Comparison of ENCODE assay signal across 30 mouse cellular contexts in the genomic region with DNA sequence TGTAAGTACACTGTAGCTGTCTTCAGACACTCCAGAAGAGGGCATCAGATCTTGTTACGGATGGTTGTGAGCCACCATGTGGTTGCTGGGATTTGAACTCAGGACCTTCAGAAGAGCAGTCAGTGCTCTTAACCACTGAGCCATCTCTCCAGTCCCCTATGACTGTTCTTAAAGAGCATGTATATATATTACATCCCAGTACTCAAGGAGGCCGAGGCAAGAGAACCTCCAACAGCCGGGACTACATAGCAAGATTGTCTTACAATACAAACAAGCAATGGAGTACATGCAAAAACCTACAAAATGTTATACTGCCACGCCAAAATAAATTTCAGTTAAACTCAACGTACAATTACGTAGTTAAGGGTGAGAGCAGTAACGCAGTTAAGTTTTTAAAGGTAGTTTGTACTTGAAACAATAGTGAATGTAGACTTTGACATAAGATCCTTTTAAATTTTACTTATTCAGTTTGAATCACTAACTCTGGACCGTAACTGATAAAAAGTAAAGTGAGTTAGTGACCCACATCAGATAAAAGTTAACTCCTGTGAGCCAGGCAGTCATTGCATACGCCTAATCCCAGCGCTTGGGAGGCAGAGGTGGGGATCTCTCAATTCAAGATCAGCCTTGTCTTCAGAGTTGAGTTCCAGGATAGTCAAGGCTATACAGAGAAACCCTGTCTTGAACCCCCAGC. TPM values are rescaled to one million over a fixed set of nuclear protein-coding genes. Genes with fewer than 3 reads are reported as not detected.
A peak's percentile ranks its signal among the peaks of the same experiment; 100 is the strongest.
DNase-seq lines count a peak whose midpoint lies in the region; ATAC-seq and TF ChIP-seq lines count a peak whose summit lies in the region.
"Had no signal": no experiment of that assay in that cellular context is flagged by ENCODE, and none has a peak within 500 bp of the region (broad histone marks: within the 10 kb centered on the region; RNA-seq: fewer than 3 reads in every experiment).

No protein-coding gene starts in this region.

- TF ChIP-seq CTCF in liver, postnatal 0 days (IDR thresholded peaks at IDR 0.05; ENCODE audit: low read depth) = no peak

- H3K4me3 ChIP-seq in liver, embryonic 11.5 days (ENCODE audit: low read depth, low read length) = 0 out of 2 replicates have a peak overlapping the region, but pooled peaks have one; percentile 6
- no peak overlapping the region for H3K4me3 ChIP-seq in liver, embryonic 12.5 days
- no peak overlapping the region for H3K4me3 ChIP-seq in liver, postnatal 0 days (ENCODE audit: low read depth, low read length)
- H3K4me3 ChIP-seq: forebrain, embryonic 13.5 days; gastrocnemius, adult 2 months; heart, adult 2 months; heart, embryonic 13.5 days; hindbrain, embryonic 15.5 days; layer of hippocampus, adult 2 months; left cerebral cortex, adult 2 months; limb, embryonic 12.5 days; neural tube, embryonic 15.5 days had no signal

- ATAC-seq in liver, embryonic 11.5 days (replicated peaks; ENCODE audit: low FRiP score) = 0 out of 2 replicates have a peak, but pooled peaks have one; percentile 3
- no peak for ATAC-seq in liver, embryonic 12.5 days
- ATAC-seq in liver, postnatal 0 days = 0 out of 2 replicates have a peak, but pooled peaks have one; percentile 17
- ATAC-seq: forebrain, embryonic 13.5 days; lung, postnatal 0 days had no signal

- 69% methylated on average over 9 of the region's 10 CpGs for WGBS in liver, embryonic 11.5 days
- 64% methylated on average over 10 of the region's 10 CpGs for WGBS in liver, embryonic 12.5 days (ENCODE audit: insufficient replicate concordance)
- 77% methylated on average over 9 of the region's 10 CpGs for WGBS in liver, postnatal 0 days (ENCODE audit: insufficient replicate concordance)

- peaks cover 41% of the 10 kb centered on the region for H3K36me3 ChIP-seq in liver, embryonic 11.5 days (ENCODE audit: control insufficient read depth, insufficient read depth, low read length)
- peaks cover 87% of the 10 kb centered on the region for H3K36me3 ChIP-seq in liver, embryonic 12.5 days
- peaks cover 54% of the 10 kb centered on the region for H3K36me3 ChIP-seq in liver, postnatal 0 days (replicated peaks; ENCODE audit: insufficient read depth, low read length)

- peaks cover 16% of the 10 kb centered on the region for H3K4me1 ChIP-seq in liver, embryonic 11.5 days (replicated peaks; ENCODE audit: control insufficient read depth, insufficient read depth, low read length)
- H3K4me1 ChIP-seq in liver, embryonic 12.5 days = peaks cover 37% of the 10 kb centered on the region
- no peaks in the 10 kb centered on the region for H3K4me1 ChIP-seq in liver, postnatal 0 days (ENCODE audit: insufficient read depth)
- H3K4me1 ChIP-seq: heart, embryonic 13.5 days; hindbrain, embryonic 15.5 days; limb, embryonic 12.5 days; neural tube, embryonic 15.5 days had no signal

- peak overlapping the region; percentile 40; the same call in 1 of the 2 replicates for H3K9ac ChIP-seq in liver, embryonic 11.5 days (ENCODE audit: low read depth, low read length)
- no peak overlapping the region for H3K9ac ChIP-seq in liver, embryonic 12.5 days
- no peak overlapping the region for H3K9ac ChIP-seq in liver, postnatal 0 days (replicated peaks)
- H3K9ac ChIP-seq: forebrain, embryonic 13.5 days; heart, embryonic 13.5 days; hindbrain, embryonic 15.5 days; limb, embryonic 12.5 days; neural tube, embryonic 15.5 days had no signal

- DNase-seq in liver, embryonic 11.5 days (ENCODE audit: low spot score) = no peak
- no peak for DNase-seq in liver
- DNase-seq in liver, postnatal 0 days = no peak
- no peak for DNase-seq in embryo, embryonic 9.5 days (ENCODE audit: extremely low spot score)
- no peak for DNase-seq in right cerebral cortex, adult 18-20 months
- DNase-seq in frontal cortex, postnatal 25 days (ENCODE audit: low spot score in 2 of 2) = no peak
- DNase-seq: adrenal gland, postnatal 14 days; cerebellum, adult 18-20 months; cerebellum, postnatal 14 days; gastrocnemius, adult 2 months; heart, adult 2 months; heart, postnatal 10 days; kidney, adult 11 months; kidney, postnatal 36 days; lung, adult 18-20 months; lung, postnatal 4 days; midbrain, embryonic 14.5 days; retina, postnatal 1 day; right cerebral cortex, postnatal 25 days; spleen, adult 18-20 months had no signal

- peak overlapping the region; percentile 53 for H3K4me2 ChIP-seq in liver, embryonic 11.5 days
- peak overlapping the region; percentile 47 for H3K4me2 ChIP-seq in liver, embryonic 12.5 days
- H3K4me2 ChIP-seq in liver, postnatal 0 days (ENCODE audit: low read depth, low read length) = peak overlapping the region; percentile 32; the same call in 1 of the 2 replicates
- H3K4me2 ChIP-seq: forebrain, embryonic 13.5 days; heart, embryonic 13.5 days; hindbrain, embryonic 15.5 days; limb, embryonic 12.5 days; neural tube, embryonic 15.5 days had no signal

- H3K27ac ChIP-seq in liver, embryonic 11.5 days (ENCODE audit: low read depth, low read length) = peak overlapping the region; percentile 61
- peak overlapping the region; percentile 72 for H3K27ac ChIP-seq in liver, embryonic 12.5 days
- H3K27ac ChIP-seq in liver, postnatal 0 days (ENCODE audit: low read depth) = peak overlapping the region; percentile 34; the same call in 1 of the 2 replicates
- H3K27ac ChIP-seq: forebrain, embryonic 13.5 days; gastrocnemius, adult 2 months; heart, adult 2 months; heart, embryonic 13.5 days; hindbrain, embryonic 15.5 days; layer of hippocampus, adult 2 months; left cerebral cortex, adult 2 months; limb, embryonic 12.5 days; neural tube, embryonic 15.5 days had no signal

- no peak for TF ChIP-seq EP300 in liver, postnatal 0 days (IDR thresholded peaks at IDR 0.05; ENCODE audit: low read depth)

- H3K9me3 ChIP-seq in liver, embryonic 11.5 days (ENCODE audit: control insufficient read depth, low read length) = 0 out of 2 replicates have a peak, but pooled peaks cover 2% of the 10 kb centered on the region
- 0 out of 2 replicates have a peak, but pooled peaks cover 4% of the 10 kb centered on the region for H3K9me3 ChIP-seq in liver, embryonic 12.5 days (replicated peaks)
- H3K9me3 ChIP-seq in liver, postnatal 0 days (ENCODE audit: low read length) = no peaks in the 10 kb centered on the region
- H3K9me3 ChIP-seq: forebrain, embryonic 13.5 days; hindbrain, embryonic 15.5 days; neural tube, embryonic 15.5 days had no signal

- H3K27me3 ChIP-seq in liver, embryonic 11.5 days (replicated peaks; ENCODE audit: control insufficient read depth, insufficient read depth, low read length) = no peaks in the 10 kb centered on the region
- no peaks in the 10 kb centered on the region for H3K27me3 ChIP-seq in liver, embryonic 12.5 days (replicated peaks)
- H3K27me3 ChIP-seq in liver, postnatal 0 days (ENCODE audit: insufficient read depth, low read length) = no peaks in the 10 kb centered on the region
- H3K27me3 ChIP-seq: CH12.LX; forebrain, embryonic 13.5 days; heart, embryonic 13.5 days; hindbrain, embryonic 15.5 days; limb, embryonic 12.5 days; neural tube, embryonic 15.5 days had no signal

RNA-seq across cellular contexts. Expression of a gene that starts 45.6 kb away (rescaled TPM):
- 10.2 and 11.0 TPM in 2 replicates for polyA plus RNA-seq in liver, embryonic 11.5 days (2014; fragmentation: Nextera tagmentation; extraction: Ambion mirVana)
- 6.4 and 6.6 TPM in 2 replicates for polyA plus RNA-seq in liver, embryonic 12.5 days (2016; fragmentation: Nextera tagmentation; extraction: Ambion mirVana)
- 3.7 and 5.5 TPM in 2 replicates for polyA plus RNA-seq in liver, postnatal 0 days (2015; fragmentation: Nextera tagmentation; extraction: Ambion mirVana)

RNA-seq across cellular contexts. Expression of a gene that starts 53.9 kb away (rescaled TPM):
- 19.0 and 23.3 TPM in 2 replicates for polyA plus RNA-seq in liver, embryonic 11.5 days (2014; fragmentation: Nextera tagmentation; extraction: Ambion mirVana)
- polyA plus RNA-seq in liver, embryonic 12.5 days (2016; fragmentation: Nextera tagmentation; extraction: Ambion mirVana) = 16.9 and 17.1 TPM in 2 replicates
- polyA plus RNA-seq in liver, postnatal 0 days (2015; fragmentation: Nextera tagmentation; extraction: Ambion mirVana) = 11.3 and 12.5 TPM in 2 replicates
